Mouse (Mus musculus) heart, adult 2 months (tissue): ENCODE measurements around the gene Tesk1.

Experiments
- CTCF ChIP-seq: fragments of 200-600 bp; IDR thresholded peaks from 2 replicates; pipeline ENCODE4 v1.8.1; 2022; ENCODE audit warnings: antibody characterized with exemption, mild to moderate bottlenecking, moderate library complexity
- EP300 ChIP-seq: fragments of 200-500 bp; IDR thresholded peaks from 2 replicates; pipeline ENCODE4 v1.6.1; 2011; ENCODE audit warnings: low read depth, low read length, control low read depth; ENCODE audit not compliant: insufficient read depth

GRCm38 (mm10) chr4:43480985-43481384, 39.2 kb downstream of the Tesk1 start:
- TF ChIP-seq EP300 (no peak), CTCF (no peak)
